Mouse (Mus musculus) spleen, postnatal 4 days (tissue): ENCODE measurements around the gene Pigw.
"Not testable (repeated sequence)": the region's sequence is repeated elsewhere in the genome, so short reads cannot be mapped to it uniquely, and the experiment has no call there.

Experiments used
- DNase-seq, 2 experiments: peaks; one replicate each; pipeline ENCODE4 v3.0.0; 2022; ENCODE audit warnings: low spot score in 2 of 2

The Pigw gene

DNA sequence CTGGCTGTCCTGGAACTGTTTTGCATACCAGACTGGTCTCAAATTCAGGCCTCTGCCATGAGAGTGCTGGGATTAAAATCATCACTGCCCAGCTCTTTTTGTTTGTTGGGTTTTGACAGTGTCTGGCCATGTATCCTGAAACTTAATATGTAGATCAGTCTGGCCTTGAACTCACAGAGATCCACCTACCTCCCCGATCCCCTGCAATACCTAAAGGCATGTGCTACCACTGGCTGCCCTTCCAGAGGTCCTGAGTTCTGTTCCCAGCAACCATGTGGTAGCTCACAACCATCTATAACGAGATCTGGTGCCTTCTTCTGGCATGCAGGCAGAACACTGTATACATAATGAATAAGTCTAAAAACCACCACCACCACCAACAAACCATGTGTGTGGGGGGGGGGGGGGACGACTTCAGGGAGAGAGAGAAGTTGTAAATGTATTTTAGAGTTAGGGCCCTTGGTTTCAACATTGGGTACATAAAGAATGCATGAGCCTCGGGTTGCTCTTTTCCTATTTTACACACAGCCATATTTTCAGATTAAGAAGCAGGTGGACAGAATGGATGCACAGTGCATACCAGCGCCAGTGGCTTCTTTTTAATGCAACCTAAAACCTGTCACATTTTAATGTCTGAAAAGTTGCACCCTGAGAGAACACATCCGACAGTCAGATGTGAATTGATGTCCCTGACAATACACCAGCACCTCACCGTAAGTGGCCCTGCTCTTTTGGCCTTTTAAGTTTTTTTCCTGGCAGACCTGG is 896 bp downstream of the Pigw start:
- DNase-seq = peak in 1 of 2 experiments; percentile 56

GRCm38 (mm10) chr11:84876020-84876419 is 4.1 kb downstream of the Pigw start:
- not testable (repeated sequence) for DNase-seq

DNA sequence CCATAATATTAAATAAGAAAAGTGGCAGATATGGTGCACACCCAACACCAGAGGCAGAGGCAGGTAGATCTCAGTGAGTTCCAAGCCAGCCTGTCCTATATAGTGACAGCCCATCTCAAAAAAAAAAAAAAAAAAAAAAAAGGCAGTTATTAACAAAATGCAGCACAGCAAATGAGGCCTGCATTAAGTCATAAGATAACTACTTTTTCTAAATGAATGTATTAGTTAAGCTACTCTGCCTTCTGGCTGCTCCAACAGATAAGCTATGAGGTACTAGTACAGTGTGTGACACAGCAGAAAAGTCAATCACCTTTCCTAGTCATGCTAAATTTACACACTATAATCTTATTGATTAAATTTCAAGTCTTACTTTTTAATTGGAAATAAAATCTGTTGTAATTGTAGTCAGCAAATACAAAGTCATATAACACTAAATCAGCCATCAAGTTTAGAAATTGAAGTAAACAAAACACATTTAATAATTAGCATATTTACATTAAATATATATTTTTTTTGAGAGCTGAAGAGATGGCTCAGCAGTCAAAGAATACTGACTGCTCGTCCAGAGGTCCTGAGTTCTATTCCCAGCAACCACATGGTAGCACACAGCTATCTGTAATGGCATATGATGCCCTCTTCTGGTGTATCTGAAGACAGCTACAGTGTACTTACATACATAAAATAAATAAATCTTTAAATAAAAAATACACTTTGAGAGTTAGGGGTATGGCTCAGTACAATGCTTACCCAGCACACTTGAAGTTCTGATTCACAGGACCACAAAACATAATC is 6.8 kb downstream of the Pigw start:
- no peak for DNase-seq

DNA sequence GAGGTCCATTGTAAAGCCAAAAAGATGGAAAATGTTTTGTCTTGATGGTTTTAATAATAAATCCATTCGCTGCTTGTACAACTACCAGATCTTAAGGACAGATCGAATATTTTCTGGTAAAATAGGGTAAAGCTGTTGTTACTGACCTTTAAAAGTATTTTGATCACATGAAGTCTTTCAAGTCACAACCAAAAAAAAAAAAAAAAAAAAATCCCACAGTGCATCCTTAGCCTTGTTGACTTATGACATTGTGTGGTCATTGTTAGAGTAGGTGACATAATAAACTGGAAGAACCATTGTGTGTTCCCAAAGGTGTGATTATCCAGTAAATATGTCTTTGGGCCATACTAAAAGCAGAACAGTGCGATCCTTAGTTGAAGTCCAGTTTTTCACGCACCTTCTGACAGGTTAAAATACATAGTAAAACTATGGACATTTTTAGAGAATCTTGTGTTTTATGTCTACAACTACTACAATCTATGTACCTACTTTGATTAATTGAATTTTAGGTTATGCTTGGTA is 8.5 kb downstream of the Pigw start:
- DNase-seq = no peak

DNA sequence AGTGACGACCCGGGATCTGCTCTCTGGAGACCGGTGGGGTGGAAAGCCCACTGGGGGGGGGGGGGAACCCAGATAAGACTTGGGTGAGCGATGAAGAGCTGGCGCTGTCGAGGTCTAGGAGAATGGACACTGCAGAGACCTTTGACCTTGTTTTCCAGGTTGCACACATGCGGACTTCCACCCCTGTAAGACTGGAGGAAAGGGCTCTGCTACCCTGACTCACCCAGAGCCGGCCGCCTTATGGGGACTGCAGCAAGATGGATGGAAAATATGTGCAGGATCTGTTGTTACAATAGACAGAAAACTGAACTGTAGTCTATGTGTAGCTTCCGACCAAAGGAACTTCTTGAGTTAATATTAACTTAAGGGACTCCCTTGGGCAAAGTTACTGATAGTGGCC is 9.0 kb downstream of the Pigw start:
- no peak for DNase-seq

- peak; percentile 93 to 97 for DNase-seq
Measured at GRCm38 (mm10) chr11:84870337-84871043, 9.6 kb downstream of the Pigw start, which contains the start of gene Ggnbp2. Gene Ggnbp2 (minus strand): TSS chr11:84870817.

DNA sequence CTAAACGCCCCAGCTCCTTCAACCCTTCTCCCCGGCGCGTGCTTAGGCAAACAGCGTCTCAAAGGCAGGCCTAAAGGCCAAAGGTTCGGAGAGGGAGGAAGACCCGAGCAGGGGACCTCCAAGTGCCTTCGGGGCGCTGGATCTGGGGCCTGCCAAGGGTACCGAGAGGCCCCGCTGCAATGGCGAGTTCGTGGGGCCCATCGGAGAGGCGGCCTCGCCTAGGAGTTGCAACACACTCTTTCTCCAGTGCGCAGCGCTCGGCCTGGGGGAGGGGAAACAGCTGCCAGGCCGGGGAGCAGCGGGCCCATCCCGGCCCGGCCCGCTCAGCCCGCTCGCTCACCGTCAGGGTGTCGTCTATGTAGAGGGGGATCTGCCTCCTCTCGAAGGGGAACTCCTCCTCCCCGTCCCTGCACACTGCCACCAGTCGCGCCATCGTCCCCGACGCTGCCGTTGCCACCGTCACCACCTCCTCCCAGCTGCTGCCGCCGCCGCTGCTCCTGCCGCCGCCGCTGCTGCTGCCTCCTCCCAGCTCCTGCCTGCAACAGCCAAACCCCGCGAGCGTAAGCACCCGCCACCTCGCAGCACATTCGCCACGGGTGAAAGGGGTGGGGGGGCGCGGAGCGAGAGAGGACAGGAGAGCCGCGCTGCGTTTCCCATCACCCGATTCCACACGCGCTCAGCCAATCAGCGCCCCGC is 10.4 kb downstream of the Pigw start:
- peak; percentile 93 to 96 for DNase-seq

- no peak for DNase-seq
Measured at GRCm38 (mm10) chr11:84868786-84869259, 11.3 kb downstream of the Pigw start.

- DNase-seq = no peak
Measured at GRCm38 (mm10) chr11:84867586-84867985, 12.5 kb downstream of the Pigw start.

- DNase-seq = no peak
Measured at GRCm38 (mm10) chr11:84865268-84865667, 14.8 kb downstream of the Pigw start.

DNA sequence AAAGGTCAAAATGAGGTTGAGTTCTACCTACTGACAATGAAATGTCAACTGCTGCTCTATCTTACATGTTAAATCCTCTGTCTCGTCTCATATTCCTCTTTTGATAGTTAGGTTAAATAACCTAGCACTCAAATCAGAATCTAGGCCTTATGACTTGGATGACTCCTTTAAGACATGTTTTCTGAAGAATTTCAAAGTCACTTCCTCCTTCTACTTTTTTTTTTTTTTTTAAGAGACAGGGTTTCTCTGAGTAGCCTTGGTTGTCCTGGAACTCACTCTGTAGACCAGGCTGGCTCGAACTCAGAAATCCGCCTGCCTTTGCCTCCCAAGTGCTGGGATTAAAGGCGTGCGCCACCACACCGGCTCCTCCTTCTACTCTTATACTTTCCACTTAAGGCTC is 24.8 kb downstream of the Pigw start:
- no peak for DNase-seq

- DNase-seq = no peak
Measured at GRCm38 (mm10) chr11:84847475-84848090, 32.5 kb downstream of the Pigw start.

- DNase-seq = no peak
Measured at GRCm38 (mm10) chr11:84846741-84847474, 33.2 kb downstream of the Pigw start.

DNA sequence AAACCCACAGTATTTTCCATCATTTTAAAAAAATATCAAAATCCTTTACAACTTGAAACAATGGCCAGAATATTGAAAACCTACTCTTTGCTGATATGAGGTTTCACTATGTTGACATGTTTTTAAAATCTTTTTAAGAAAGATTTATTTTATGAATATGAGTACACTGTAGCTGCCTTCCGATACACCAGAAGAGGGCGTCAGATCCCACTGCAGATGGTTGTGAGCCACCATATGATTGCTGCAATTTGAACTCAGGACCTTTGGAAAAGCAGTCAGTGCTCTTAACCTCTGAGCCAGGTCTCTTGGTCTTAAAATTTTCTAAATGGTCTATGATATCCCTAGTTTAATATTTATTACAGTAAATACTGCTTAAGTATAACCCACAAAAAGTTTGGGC is 40.8 kb downstream of the Pigw start:
- DNase-seq = no peak

DNA sequence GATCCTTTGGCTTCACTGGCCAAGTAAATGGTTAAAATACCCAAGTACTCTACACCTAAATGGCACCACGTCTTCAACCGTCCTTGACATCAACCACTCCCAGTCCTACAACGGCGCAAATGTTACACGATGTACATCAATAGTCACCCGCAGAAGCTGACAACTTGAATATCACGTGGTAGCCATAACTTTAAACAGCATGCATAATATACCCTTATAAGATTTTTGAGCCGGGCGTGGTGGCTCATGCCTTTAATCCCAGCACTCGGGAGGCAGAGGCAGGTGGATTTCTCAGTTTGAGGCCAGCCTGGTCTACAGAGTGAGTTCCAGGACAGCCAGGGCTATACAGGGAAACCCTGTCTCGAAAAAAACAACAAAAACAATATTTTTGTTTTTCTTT is 50.6 kb downstream of the Pigw start:
- not testable (repeated sequence) for DNase-seq

DNA sequence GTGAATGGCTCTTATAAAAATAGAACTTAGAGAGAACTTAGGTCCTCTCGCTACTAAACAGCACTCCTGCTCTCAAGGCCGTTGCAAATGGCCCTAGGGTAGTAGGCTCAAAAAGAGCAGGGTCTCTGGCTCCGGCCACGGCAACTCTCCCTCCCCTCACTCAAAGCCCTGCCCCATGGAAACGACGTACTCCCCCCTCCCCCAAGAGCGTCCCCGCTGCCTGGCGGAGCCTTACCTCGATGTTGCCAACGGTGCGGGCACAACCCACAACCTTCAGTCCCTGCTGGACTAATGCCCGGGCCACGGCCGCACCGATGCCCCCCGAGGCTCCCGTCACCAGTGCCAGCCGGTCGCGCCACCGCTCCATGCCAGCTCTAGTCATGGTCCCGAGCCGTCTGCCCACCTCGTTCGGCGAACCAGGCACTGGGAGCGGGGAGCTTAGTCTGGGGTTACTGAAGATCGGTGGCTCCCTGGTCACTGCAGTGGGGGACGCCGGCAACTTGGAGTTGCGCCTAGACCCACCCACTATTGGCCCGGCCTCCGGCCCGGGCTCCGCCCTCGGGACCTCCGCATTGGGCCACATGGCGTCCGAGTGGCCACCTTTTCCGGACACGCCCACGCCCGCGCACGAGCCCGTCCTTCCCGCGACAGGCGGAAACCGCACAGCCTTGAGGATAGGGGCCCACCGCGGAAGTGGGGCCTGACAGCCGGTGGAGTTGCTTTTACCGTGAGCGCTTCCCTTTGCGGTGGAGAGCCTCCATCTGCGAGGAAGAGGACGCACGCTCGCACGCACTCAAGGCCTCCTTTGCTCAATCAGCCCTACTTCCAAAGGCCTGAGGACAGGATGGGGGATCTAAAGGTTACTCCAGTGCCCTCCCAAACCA is 51.3 kb downstream of the Pigw start, which contains the start of gene Dhrs11:
Gene Dhrs11, minus strand, starts transcription at position 479 of the 884 bp plus-strand sequence.
- peak; percentile 95 to 97 for DNase-seq

DNA sequence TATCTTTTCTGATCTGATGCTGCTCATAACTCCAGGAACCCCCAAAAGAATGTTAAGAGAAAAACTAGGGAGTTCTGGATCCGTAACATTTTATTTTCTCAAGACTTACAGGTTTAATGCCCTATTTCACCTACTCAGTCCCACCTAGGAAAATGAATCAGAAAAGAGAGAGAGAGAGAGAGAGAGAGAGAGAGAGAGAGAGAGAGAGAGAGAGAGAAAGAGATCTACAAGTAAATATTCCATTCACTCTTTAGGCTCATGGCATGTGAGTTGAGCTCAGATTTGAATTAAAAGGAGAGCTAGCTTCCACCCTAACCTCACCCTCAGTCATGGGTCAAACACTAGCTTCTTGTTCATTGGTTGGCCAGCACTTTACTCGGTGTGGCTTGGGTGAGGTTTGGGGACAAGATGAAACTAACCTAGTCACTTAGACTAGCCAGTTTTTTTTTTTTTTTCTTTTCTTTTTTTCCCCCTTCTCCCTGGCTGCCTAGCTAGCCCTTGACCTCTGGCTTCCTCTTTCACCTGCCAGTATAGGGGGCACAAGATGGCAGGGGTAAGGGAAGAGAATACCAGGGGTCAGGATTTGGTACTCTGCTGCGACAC is 52.1 kb downstream of the Pigw start:
- no peak for DNase-seq

GRCm38 (mm10) chr11:84827492-84827891 is 52.6 kb downstream of the Pigw start:
- DNase-seq = no peak
